Mouse (Mus musculus) left cerebral cortex, adult 8-10 months (tissue): ENCODE measurements around the gene Cerk. TPM values are rescaled to one million over a fixed set of nuclear protein-coding genes. Genes with fewer than 3 reads are reported as not detected.
"Not testable (repeated sequence)": the region's sequence is repeated elsewhere in the genome, so short reads cannot be mapped to it uniquely, and the experiment has no call there.

Source experiments
- DNase-seq, 2 experiments: peaks; one replicate each; pipeline ENCODE4 v3.0.0; 2022; ENCODE audit warnings: low spot score in 2 of 2
- total RNA-seq, 4 experiments: library from RNA; stranded (reverse); gene quantifications; 2 replicates each; pipeline ENCODE4 v1.2.4; 2022

Cerk gene
- total RNA-seq, 4 experiments from 2014 or later: 56.7 to 58.0 (median 57.1) TPM

- DNase-seq: no peak
These were observed 19.9 kb downstream of the Cerk start for GRCm38 (mm10) chr15:86165811-86166590.

GRCm38 (mm10) chr15:86164718-86165345 is 21.1 kb downstream of the Cerk start:
- no peak for DNase-seq

GRCm38 (mm10) chr15:86161800-86162199 is 24.1 kb downstream of the Cerk start:
- not testable (repeated sequence) for DNase-seq

- DNase-seq: no peak
These were observed 25.0 kb downstream of the Cerk start for GRCm38 (mm10) chr15:86160906-86161305.

- DNase-seq: no peak
These were observed 26.2 kb downstream of the Cerk start for GRCm38 (mm10) chr15:86159719-86160118.

GRCm38 (mm10) chr15:86159093-86159492 is 26.8 kb downstream of the Cerk start:
- DNase-seq: no peak

- no peak for DNase-seq
These were observed 29.4 kb downstream of the Cerk start for GRCm38 (mm10) chr15:86156492-86156891.

GRCm38 (mm10) chr15:86153481-86153960 is 32.4 kb downstream of the Cerk start:
- DNase-seq: no peak

GRCm38 (mm10) chr15:86150593-86150992 is 35.3 kb downstream of the Cerk start:
- DNase-seq: no peak

- no peak for DNase-seq
These were observed 39.0 kb downstream of the Cerk start for GRCm38 (mm10) chr15:86146922-86147321.

GRCm38 (mm10) chr15:86145046-86145445 is 40.9 kb downstream of the Cerk start:
- DNase-seq: no peak

- no peak for DNase-seq
These were observed 41.4 kb downstream of the Cerk start for GRCm38 (mm10) chr15:86144577-86144976.

- DNase-seq: no peak
These were observed 45.6 kb downstream of the Cerk start for GRCm38 (mm10) chr15:86140323-86140722.

- no peak for DNase-seq
These were observed 48.3 kb downstream of the Cerk start for GRCm38 (mm10) chr15:86137638-86138037.

GRCm38 (mm10) chr15:86134941-86135783 is 50.8 kb downstream of the Cerk start:
- DNase-seq: peak; percentile 63 to 94

GRCm38 (mm10) chr15:86130657-86131056 is 55.3 kb downstream of the Cerk start:
- no peak for DNase-seq

- no peak for DNase-seq
These were observed 56.9 kb downstream of the Cerk start for GRCm38 (mm10) chr15:86129036-86129435.

GRCm38 (mm10) chr15:86124359-86124758 is 61.6 kb downstream of the Cerk start:
- peak in 1 of 2 experiments; percentile 48 for DNase-seq

GRCm38 (mm10) chr15:86123409-86123808 is 62.5 kb downstream of the Cerk start:
- DNase-seq: no peak

- DNase-seq: no peak
These were observed 63.5 kb downstream of the Cerk start for GRCm38 (mm10) chr15:86122261-86122949.

- DNase-seq: no peak
These were observed 66.8 kb downstream of the Cerk start for GRCm38 (mm10) chr15:86119186-86119585.
